Mouse (Mus musculus) layer of hippocampus, postnatal 36 days (tissue): ENCODE data around the gene Maats1. TPM values are rescaled to one million over a fixed set of nuclear protein-coding genes. Genes with fewer than 3 reads are reported as not detected.
"Not testable (repeated sequence)": the region's sequence is repeated elsewhere in the genome, so short reads cannot be mapped to it uniquely, and the experiment has no call there.

Experiments used
- DNase-seq, 2 experiments: peaks; one replicate each; pipeline ENCODE4 v3.0.0; 2022
- total RNA-seq, 2 experiments: library from RNA; stranded (reverse); gene quantifications; 2 replicates each; pipeline ENCODE4 v1.2.3; 2021

The Maats1 gene
- total RNA-seq, 2 experiments from 2014 or later = 0.95 to 1.4 TPM

- no peak for DNase-seq
These were observed 6.3 kb upstream of the Maats1 start for GRCm38 (mm10) chr16:38348217-38348761.

- DNase-seq = no peak
These were observed 5.6 kb upstream of the Maats1 start for GRCm38 (mm10) chr16:38347588-38347987.

- DNase-seq = peak; percentile 89 to 90
These were observed 4.8 kb upstream of the Maats1 start, which contains the start of the genes Cox17 and Gm21987 for GRCm38 (mm10) chr16:38346529-38347325. TSS of gene Cox17 (plus strand) at chr16:38346991. TSS of gene Gm21987 (plus strand) at chr16:38347040.

GRCm38 (mm10) chr16:38344941-38345725 lies 3.2 kb upstream of the Maats1 start:
- no peak for DNase-seq

- not testable (repeated sequence) for DNase-seq
These were observed 3.9 kb downstream of the Maats1 start for GRCm38 (mm10) chr16:38338077-38338476.

GRCm38 (mm10) chr16:38334431-38334830 lies 7.5 kb downstream of the Maats1 start:
- DNase-seq = no peak

- DNase-seq = no peak
These were observed 12.6 kb downstream of the Maats1 start for GRCm38 (mm10) chr16:38329340-38329739.

- DNase-seq = no peak
These were observed 15.1 kb downstream of the Maats1 start for GRCm38 (mm10) chr16:38326778-38327397.

- no peak for DNase-seq
These were observed 17.6 kb downstream of the Maats1 start for GRCm38 (mm10) chr16:38324311-38324710.

- DNase-seq = peak; percentile 36 to 44
These were observed 20.4 kb downstream of the Maats1 start for GRCm38 (mm10) chr16:38321452-38321935.

GRCm38 (mm10) chr16:38319087-38319486 lies 22.9 kb downstream of the Maats1 start:
- DNase-seq = no peak

- DNase-seq = no peak
These were observed 23.5 kb downstream of the Maats1 start for GRCm38 (mm10) chr16:38318492-38318891.

- no peak for DNase-seq
These were observed 33.7 kb downstream of the Maats1 start for GRCm38 (mm10) chr16:38308195-38308594.

GRCm38 (mm10) chr16:38307651-38308050 lies 34.3 kb downstream of the Maats1 start:
- no peak for DNase-seq

GRCm38 (mm10) chr16:38307221-38307605 lies 34.7 kb downstream of the Maats1 start:
- DNase-seq = no peak

GRCm38 (mm10) chr16:38306571-38307220 lies 35.2 kb downstream of the Maats1 start:
- DNase-seq = no peak

- DNase-seq = no peak
These were observed 37.3 kb downstream of the Maats1 start for GRCm38 (mm10) chr16:38304460-38305194.

GRCm38 (mm10) chr16:38302367-38302766 lies 39.6 kb downstream of the Maats1 start:
- no peak for DNase-seq

GRCm38 (mm10) chr16:38298410-38298809 lies 43.5 kb downstream of the Maats1 start:
- no peak for DNase-seq

- DNase-seq = no peak
These were observed 46.5 kb downstream of the Maats1 start for GRCm38 (mm10) chr16:38295349-38295930.
